Mouse (Mus musculus) bone marrow macrophage, adult 2 months (primary cell): Measurements from ENCODE around the gene Stim2.

Experiments used
- CTCF ChIP-seq: IDR thresholded peaks from 2 replicates; pipeline ENCODE4 v1.5.1; 2012; ENCODE audit warnings: low read depth, mild to moderate bottlenecking, low read length, moderate library complexity
- POLR2A ChIP-seq: IDR thresholded peaks from 2 replicates; pipeline ENCODE4 v1.6.1; 2012; ENCODE audit warnings: mild to moderate bottlenecking, low read depth, low read length, borderline replicate concordance

DNA sequence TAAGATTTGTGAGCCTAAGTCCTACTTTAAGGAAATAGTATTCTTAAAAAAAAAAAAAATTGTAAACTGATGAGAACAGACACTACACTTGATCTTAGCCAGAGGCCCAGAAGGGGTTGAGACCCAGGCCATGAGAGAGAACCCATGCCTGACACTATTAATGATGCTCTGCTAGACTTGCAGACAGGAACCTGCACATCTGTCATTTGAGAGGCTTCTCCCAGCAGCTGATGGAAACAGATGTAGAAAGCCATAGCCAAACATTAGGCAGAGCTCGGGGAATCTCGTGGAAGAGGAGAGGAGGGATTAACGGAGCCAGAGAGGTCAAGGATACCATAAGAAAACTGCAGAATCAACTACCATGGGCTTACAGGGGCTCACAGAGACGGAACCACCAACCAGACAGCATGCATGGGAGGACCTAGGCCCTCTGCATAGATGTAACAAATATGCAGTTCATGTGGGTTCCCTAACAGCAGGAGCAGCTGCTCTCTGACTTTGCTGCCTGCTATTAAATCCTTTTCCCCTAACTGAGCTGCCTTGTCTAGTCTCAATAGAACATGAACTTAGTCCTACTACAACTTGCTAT lies 50.9 kb downstream of the Stim2 start:
- TF ChIP-seq CTCF, result no peak
- TF ChIP-seq POLR2A, result no peak
